Mouse (Mus musculus) spleen, postnatal 14 days (tissue): Measurements from ENCODE around the gene Alk.

ENCODE experiments used
- DNase-seq, 2 experiments: peaks; one replicate each; pipeline ENCODE4 v3.0.0; 2021 to 2022; ENCODE audit warnings: low spot score in 2 of 2

Alk gene

GRCm38 (mm10) chr17:71976661-71977060 lies 627.8 kb downstream of the Alk start:
- DNase-seq: no peak

DNA sequence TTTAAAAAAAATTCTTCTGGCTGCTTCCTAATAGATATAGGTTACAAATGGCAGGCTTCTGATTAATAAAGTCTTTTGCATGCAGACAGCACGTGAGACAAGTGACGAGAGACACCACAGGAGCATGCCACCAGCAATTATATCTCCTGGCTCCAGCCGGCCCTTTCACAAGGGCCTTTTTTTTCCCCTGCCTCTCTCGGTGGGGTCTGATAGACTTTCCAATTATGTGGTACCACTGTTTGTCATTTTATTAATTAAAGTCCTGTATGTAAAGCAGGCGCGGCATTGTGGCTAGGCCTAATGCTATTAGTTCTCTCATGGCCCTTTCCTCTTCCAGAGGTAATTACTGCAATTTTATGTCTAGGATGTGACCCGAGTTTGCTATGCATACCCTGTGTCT lies 630.7 kb downstream of the Alk start:
- no peak for DNase-seq

DNA sequence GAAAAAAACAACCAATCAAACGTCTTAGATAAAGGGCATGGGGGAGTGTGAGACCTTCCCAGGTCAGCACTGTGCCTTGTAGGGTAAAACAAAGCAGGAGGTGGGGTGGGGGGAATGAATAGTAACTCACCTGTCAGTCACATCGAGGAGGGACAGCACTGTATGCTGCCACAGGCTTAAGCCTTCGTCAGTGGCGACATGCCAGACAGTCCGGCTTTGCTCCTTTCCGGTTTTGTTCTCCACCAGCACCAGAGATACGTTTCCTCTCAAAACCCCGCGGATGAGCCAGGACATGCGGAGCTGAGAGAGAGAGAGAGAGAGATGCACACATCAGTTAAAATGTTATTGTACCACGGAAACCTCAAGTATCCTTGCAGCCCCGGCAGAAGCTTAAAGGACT lies 637.1 kb downstream of the Alk start:
- no peak for DNase-seq

DNA sequence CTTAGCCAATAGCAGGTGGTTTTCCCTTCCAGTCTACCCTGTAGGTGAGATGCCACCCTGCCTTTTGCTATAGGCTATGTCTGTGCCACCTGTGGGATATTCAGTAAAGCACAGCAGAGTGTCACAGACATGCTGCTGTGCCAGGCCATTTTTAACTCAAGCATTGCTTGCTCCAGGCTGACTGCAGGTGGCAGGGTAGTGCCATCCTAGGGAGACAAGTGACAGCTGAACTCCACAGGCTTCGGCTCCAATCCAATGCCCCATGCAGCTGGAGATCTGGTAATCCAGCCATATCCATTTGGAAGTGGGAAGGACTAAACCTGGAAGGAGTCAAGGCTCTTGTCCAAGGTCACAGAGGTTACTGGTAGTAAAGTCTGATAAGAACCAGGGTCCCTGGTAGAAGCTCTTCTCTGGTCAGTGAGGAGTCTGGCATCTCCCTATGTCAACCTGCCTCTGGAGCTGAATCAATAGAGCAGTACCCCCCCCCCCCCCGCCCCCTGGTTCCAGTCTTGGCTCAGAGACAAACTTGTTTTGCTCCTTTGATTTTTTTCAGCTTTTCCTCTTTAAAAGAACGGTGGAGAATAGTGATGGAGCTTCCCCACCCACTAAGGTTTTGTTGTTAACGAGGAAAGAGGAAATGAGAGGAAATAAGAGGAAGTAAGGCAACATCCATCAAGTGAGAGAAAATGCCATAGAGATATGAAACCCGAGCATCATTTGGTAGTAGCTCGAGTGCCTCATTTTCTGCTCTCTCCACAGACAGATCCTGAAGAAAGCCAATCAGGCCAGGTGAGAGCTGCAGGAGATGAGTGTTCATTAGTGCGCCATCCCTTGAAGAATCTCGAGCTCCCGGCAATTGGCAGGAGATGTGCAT lies 638.5 kb downstream of the Alk start:
- no peak for DNase-seq

DNA sequence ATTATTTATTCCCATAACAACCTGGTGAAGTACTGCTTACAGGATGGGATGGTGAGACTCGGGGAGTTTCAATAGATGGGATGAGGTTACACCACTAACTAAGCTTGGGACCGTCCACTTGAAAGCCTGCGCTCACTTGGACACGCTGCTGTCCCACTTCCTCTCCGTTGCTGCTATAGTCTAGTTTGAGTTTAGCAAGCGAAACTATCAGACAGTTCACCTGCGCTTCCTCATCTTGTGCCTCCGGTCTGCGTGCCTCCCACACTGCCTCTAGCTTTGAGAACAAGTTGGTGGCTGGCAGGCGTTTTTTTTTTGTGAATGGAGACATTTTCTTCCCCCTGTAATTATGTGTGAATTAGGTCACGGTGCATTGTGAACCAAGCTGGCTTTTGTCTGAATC lies 639.8 kb downstream of the Alk start:
- DNase-seq: no peak

- no peak for DNase-seq
These were observed 641.7 kb downstream of the Alk start for GRCm38 (mm10) chr17:71962746-71963145.

- no peak for DNase-seq
These were observed 649.4 kb downstream of the Alk start for GRCm38 (mm10) chr17:71955011-71955410.

DNA sequence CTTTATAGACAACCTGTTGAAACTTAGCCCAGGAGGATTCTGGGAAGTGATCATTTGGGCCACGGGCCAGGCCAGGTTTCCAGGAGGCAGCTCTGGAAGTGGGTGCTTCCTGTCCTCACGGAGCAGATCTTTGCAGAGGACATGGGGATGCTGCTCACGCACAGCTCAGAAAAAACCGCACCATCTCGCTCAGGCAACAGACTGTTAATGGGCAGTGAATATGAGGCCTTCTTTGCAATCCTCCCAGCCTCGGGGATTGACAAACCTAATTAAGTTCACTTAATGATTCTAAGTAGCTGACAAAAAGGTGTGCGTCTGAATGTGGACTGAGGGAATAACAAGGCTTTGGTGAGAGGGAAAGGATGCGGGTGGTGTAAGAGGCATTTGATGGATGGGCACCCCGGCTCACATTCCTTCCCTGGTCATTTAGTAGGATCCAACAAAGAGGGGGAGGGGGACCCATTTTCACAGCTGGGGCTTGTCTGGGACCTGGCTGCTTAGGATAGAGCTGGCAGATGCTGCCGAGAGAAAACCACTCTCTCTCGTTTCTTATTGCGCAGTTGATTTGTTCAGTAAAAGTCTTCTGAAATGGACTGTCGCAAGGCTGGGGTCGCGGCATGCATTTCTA lies 650.1 kb downstream of the Alk start:
- no peak for DNase-seq

DNA sequence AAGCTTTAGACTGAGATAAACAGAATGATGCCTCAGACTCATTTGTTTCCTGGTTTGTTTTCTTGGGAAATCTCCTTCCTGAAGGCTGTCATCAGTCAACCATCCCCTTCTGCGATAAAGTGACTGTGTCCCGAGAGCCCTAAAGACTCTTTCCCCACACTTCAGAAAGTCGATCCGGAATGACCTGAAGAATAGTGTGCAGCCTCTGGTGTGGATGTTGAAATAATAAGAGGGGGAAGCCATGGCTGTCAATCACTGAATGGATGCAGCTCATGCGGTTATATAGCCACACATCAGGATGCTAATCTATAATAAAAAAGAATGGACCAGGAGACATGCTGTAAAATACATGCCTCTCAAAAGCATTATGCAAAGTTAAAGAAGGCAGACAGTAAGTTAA lies 653.5 kb downstream of the Alk start:
- DNase-seq: no peak

GRCm38 (mm10) chr17:71948687-71949086 lies 655.7 kb downstream of the Alk start:
- DNase-seq: no peak

- DNase-seq: no peak
These were observed 657.0 kb downstream of the Alk start for GRCm38 (mm10) chr17:71947452-71947851.

DNA sequence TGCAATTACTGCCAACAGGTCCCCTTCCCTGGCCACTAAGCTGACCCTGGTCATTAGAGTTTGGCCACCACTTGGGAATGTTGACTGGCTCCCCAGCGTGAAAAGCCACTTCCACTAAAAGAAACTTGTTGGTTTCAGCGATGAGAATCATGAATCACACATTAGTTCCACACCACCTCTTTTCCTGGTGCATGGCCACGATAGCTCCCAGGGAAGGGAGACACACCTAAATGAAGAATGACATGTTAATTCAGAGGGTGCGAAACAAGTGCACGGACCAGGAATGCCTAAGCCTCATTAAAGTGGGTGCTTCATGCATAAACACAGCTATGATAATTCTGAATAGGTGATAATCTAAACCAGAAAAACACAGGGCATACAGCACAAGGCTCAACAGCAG lies 660.4 kb downstream of the Alk start:
- DNase-seq: no peak

DNA sequence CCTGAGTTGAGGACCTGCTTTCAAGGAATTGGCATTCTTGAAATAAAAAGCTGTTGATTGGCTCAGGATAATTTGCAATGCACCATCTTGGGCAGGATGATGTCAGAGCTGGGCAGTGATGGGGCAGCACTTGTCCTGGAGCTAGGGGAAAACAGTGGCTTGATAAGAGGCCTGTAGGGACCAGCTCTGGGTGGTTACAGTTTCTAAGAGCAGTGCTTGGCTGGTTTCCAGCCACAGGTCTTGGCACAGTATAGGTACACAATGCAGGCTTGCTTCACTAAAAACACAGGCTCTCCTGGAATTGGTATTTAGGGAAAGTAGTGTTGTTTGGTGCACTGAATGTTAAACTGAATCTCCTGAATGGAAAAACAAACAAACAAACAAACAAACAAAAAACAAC lies 662.4 kb downstream of the Alk start:
- DNase-seq: no peak

GRCm38 (mm10) chr17:71941436-71941835 lies 663.0 kb downstream of the Alk start:
- DNase-seq: no peak

- no peak for DNase-seq
These were observed 667.7 kb downstream of the Alk start for GRCm38 (mm10) chr17:71936681-71937080.

GRCm38 (mm10) chr17:71935837-71936236 lies 668.6 kb downstream of the Alk start:
- no peak for DNase-seq

DNA sequence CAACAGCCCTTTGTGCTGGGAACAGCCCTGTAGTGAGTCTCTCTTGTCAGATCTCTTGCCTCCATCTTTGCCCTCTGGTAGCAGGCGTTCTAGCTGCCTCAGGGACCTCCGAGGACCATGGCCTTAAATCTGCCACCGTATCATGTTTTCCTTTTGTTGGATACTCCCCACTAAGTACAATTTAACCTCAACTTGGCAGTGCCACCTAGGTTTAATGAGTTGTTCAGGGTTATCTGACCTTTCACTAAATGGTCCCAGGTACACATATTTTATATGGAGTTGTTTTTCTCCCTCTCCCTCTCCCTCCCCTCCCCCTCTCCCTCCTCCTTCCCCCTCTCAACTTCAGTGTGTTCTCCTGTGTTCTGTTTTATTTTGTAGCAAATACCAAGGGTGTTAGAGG lies 669.1 kb downstream of the Alk start:
- DNase-seq: no peak

- no peak for DNase-seq
These were observed 689.5 kb downstream of the Alk start for GRCm38 (mm10) chr17:71914941-71915340.

DNA sequence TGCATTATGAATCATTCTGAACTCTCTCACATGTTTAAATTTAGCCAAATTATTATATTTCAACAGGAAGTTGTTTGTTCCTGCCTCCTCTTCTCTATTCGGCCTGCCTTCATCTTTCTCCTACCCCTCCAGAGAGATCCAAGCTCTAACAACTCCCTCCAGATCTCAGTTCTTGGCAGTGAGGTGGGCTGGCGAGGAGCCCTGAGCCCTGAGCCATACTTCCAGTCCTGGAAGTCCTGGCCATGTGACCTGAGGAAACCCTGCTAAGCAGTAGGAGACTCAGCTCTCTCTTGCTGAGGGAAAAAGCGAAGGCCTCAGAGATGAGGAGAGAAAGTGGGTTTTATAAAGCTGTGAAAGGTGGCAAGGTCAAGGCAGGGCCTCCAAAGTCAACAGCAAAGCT lies 689.9 kb downstream of the Alk start:
- no peak for DNase-seq

- DNase-seq: no peak
These were observed 691.2 kb downstream of the Alk start for GRCm38 (mm10) chr17:71913188-71913587.

- no peak for DNase-seq
These were observed 695.3 kb downstream of the Alk start for GRCm38 (mm10) chr17:71909107-71909506.

DNA sequence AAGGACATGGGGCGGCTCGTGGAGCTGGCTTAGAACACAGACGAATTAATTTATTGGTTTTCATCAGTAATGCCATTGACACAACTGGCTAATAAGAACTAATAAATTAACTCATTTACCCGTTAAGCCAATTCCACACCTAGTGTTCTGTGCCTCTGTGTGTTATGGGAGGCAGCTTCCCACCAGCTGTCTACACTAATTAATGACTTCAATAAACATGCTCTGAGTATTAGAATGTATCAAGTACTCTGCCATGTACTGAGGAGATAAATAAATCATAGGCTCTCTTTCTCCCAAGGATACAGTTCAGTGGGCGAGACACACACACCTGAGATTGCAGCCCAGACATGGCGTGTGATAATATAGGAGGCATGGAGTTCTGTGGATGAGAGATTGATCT lies 723.1 kb downstream of the Alk start:
- DNase-seq: no peak

DNA sequence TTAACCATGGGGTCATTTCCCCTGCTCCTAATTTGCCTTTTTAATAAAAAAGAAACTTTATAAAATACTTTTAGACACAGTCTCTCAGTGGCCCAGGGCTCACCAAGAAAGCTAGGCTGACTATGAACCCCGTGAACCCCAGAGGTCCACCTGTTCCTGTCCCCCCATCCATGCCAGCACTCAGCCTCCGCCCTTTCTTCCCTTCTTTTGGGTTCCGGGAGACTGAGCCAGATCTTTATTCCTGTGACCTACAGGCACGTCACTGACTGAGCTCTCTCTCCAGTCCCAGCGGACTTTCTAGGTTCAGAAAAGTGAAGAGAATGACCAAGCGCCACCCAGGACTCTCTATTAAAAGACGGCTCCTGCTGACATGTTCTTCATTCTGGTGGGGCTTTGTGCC lies 728.9 kb downstream of the Alk start:
- DNase-seq: no peak
